Mouse (Mus musculus): Measurements from ENCODE around the gene AW209491.

GRCm38 (mm10) chr13:14612463-14612862 lies 17.5 kb upstream of the AW209491 start:
- TF ChIP-seq MYC (IDR thresholded peaks at IDR 0.05; ENCODE audit: low read depth, low read length) (no peak), POLR2A (IDR thresholded peaks at IDR 0.05; ENCODE audit: control insufficient read depth in 1 of 2, insufficient read depth in 1 of 2, low read depth in 1 of 2, low read length in 2 of 2, poor library complexity in 1 of 2) (no peak), CTCF (IDR thresholded peaks at IDR 0.05 in 2 of 3, conservative IDR thresholded peaks at IDR 0.05 in 1 of 3; ENCODE audit: control insufficient read depth in 1 of 3, insufficient read depth in 1 of 3, low read depth in 2 of 3, low read length in 3 of 3, poor library complexity in 1 of 3, severe bottlenecking in 1 of 3) (no peak), GABPA (IDR thresholded peaks at IDR 0.05; ENCODE audit: low read depth, low read length) (no peak), POLR2AphosphoS5 (IDR thresholded peaks at IDR 0.05; ENCODE audit: borderline replicate concordance, low read depth, low read length) (no peak), TAL1 (IDR thresholded peaks at IDR 0.05; ENCODE audit: low read length) (no peak), KAT2A (conservative IDR thresholded peaks at IDR 0.05; ENCODE audit: low read depth, low read length) (no peak), NRF1 (IDR thresholded peaks at IDR 0.05; ENCODE audit: insufficient read depth, low read depth, low read length, poor library complexity, severe bottlenecking) (no peak), EP300 (IDR thresholded peaks at IDR 0.05; ENCODE audit: low read depth in 1 of 2, low read length in 2 of 2) (no peak), TCF12 (IDR thresholded peaks at IDR 0.05; ENCODE audit: low read depth, low read length) (no peak), GATA1 (IDR thresholded peaks at IDR 0.05; ENCODE audit: low read depth, low read length) (no peak), CHD2 (IDR thresholded peaks at IDR 0.05; ENCODE audit: low read length) (no peak)

All from MEL (cell line).